Mouse (Mus musculus): ENCODE results near the gene Trmt1. TPM values are rescaled to one million over a fixed set of nuclear protein-coding genes. Genes with fewer than 3 reads are reported as not detected.
A peak's percentile ranks its signal among the peaks of the same experiment; 100 is the strongest.

Gene Trmt1
- total RNA-seq (2021), result 100 to 1,000 TPM; 103 to 106 TPM

DNA sequence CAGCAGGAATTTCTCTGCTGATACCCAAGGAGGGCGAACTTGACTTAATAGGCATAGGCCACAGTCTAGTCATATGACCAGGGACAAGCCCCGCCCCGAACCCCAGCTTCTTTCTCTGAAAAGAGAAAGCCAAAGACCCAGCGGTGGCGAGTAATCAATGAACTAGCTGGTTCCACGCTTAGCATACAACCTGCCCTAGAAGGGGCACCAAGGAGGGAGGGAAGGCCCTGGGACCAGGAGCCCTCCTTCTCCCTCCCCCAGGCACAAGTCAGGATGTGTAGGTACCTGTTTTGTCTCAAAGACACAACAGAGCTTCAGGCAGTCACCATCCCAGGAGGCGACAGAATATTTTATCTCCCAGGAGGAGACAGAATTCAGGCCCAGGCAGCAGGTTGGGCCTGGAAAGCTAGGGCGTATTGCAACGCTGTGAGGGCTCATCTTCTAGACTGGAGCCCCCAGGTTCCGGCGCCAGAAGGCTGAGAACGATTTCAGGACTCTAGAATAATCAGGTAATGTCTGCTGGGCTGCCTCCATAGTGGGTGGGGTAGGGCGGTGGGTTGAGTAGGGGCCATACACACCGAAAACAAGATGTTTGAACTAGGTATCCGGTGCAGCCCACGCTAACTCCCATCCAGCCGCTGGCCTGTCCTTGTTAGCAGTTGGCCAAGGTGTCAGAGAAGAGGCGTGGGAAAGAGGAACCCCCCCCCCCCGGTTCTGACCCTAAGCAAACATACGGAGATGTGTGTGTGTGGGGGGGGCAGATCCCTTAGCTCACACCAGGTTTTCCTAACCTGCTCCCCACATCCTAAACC is at the start of gene Trmt1:
Trmt1 (plus strand) TSS at position 117 of the 812 bp plus-strand sequence.
- no peak for DNase-seq (ENCODE audit: extremely low spot score in 1 of 2, low spot score in 2 of 2)
- intact Hi-C loops (cut with DNase I), result no loop called here

DNA sequence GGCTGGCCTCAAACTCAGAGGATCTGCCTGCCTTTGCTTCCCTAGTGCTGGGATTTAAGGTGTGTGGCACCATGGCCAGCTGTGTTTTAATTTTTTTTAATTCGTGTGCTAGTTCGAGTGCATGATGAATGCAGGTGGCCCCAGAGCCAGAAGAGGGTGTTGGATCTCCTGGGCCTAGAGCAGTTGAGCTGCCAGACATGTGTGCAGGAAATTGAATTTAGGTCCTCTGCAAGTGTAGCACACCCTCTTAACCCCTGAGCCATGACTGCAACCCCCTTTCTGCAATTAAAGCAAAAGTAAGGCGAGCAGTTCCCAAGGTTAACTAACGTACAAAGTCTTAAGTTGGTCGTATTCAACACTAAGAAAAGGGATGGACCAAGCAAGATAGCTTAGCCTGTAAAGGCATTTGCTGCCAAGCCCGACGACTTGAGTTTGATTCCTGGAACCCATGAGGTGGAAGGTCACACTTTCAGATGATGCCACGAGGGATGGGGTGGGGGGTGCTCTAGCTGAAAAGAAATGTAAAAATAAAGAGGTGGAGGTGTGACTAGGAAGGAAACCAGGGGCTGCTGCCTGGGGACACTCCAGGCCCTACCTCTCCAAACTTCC is 48.1 kb upstream of the Trmt1 start:
- intact Hi-C loops (cut with DNase I), result no loop called here
- no peak for DNase-seq (ENCODE audit: extremely low spot score in 1 of 2, low spot score in 2 of 2)

DNA sequence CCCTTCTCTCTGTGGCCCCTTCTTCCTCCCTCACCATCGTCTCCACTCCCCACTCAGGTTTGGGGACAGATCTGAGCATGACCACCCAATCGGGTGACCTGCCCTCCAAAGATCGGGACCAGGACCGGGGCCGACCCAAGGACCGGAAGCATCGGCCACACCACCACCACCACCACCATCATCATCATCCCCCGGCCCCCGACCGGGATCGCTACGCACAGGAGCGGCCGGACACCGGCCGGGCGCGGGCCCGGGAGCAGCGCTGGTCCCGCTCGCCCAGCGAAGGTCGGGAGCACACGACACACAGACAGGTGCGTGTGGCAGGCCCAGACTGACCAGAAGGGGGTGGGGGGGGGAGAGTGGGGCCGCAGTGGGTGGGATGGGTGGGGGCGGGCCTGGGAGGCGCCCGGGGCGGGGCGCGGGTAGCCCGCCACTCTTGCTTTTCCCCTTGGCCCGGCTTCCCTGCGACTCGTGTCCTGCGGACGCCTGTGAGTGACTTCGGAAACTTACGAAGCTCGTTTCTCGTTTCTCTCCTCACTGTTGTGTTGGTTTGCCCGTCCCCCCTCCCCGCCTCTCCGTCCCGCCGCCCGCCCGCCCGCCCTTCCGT is 47.4 kb upstream of the Trmt1 start:
- intact Hi-C loops (cut with DNase I), result no loop called here

DNA sequence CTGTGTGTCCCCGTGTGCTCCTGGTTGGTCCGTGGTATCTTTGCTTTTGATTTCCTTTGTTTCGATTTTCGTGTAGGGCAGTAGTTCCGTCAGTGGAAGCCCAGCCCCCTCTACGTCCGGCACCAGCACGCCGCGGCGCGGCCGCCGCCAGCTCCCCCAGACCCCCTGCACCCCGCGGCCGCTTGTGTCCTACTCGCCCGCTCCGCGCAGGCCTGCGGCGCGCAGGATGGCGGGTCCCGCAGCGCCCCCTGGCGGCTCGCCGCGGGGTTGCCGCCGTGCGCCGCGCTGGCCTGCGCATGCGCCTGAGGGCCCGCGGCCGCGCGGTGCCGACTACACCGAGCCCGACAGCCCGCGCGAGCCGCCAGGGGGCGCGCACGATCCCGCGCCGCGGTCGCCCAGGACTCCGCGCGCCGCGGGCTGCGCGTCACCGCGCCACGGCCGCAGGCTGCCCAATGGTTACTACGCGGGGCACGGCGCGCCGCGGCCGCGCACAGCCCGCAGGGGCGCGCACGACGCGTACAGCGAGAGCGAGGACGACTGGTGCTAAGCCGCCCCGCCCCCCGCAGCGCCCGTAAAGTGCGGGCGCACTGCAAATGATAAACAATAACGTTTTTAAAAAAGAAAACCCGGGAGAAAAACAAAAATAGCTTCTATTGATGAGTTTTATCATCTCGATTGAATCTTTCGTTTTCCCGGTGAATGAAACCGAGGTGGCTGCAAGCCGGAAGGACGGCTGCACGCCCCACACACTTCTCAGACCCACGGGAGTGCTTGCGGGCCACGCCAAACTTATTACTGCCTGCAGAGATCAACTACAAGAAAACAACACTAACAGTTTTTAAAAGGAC is 46.7 kb upstream of the Trmt1 start:
- intact Hi-C loops (cut with DNase I), result loop anchor here (5.0 kb wide), 1 partner anchor 173 kb away; no protein-coding TSS in a partner anchor

More for the DNA sequence above, 47.4 kb upstream of the Trmt1 start:
- DNase-seq (ENCODE audit: extremely low spot score in 1 of 2, low spot score in 2 of 2), result peak in 1 of 2 experiments; percentile 65

DNA sequence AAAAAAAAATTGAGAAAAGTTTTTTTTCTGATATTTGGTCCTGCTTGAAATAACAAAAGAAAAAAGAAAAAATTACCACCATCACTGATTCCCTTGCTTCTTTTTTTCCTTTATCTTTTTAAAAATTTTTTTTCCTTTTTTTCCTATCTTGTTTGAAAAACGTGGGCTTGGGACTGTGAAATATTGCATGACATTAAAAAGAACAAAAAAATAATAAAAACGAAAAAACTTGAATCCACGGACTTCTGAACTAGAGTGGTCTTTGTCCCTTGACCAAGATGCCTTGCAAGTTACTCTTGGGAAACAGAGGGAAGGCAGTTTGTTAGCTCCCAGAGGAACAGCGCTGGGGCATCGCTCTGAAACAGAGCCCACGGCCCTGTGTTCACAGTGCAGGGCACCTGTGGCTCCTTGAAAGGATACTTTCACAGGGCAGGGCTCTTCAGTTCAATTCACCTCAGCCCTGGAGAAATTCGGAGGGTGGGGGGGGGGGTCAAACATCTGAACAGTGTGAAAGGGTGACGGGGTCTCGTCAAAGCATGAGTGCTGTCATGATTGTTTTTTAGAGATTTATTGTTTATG is 46.0 kb upstream of the Trmt1 start:
- DNase-seq (ENCODE audit: extremely low spot score in 1 of 2, low spot score in 2 of 2), result no peak
- intact Hi-C loops (cut with DNase I), result loop anchor here (5.0 kb wide), 1 partner anchor 172 kb away; no protein-coding TSS in a partner anchor

More for the DNA sequence above, 46.7 kb upstream of the Trmt1 start:
- DNase-seq (ENCODE audit: extremely low spot score in 1 of 2, low spot score in 2 of 2), result peak; percentile 86 to 95

DNA sequence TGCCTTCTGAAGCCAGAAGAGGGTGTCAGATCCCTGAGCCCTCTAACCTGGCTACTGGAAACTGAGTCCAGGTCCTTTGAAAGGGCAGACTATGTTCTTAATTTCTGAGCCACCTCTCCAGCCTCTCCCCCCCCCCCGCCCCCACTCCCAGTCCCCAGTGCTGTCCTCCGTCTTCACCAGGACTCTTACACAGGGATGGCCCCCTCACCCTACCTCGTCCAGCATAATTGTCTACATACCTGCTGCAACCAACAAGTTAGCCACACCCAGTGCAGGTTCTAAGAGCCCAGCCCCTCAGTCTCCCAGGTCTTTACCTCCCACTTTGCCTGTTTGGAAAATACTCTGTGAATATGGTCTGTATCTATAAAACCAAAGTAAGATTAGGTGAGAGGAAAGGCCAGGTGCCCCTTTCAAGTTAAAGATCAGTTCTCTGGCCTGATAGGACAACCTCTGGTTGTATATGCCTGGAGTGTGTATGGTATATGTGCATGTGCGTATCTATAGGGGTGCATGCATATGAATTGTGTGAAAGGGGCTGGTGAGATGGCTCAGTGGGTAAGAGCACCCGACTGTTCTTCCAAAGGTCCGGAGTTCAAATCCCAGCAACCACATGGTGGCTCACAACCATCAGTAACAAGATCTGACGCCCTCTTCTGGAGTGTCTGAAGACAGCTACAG is 45.4 kb upstream of the Trmt1 start:
- intact Hi-C loops (cut with DNase I), result loop anchor here (5.0 kb wide), 1 partner anchor 172 kb away; no protein-coding TSS in a partner anchor

DNA sequence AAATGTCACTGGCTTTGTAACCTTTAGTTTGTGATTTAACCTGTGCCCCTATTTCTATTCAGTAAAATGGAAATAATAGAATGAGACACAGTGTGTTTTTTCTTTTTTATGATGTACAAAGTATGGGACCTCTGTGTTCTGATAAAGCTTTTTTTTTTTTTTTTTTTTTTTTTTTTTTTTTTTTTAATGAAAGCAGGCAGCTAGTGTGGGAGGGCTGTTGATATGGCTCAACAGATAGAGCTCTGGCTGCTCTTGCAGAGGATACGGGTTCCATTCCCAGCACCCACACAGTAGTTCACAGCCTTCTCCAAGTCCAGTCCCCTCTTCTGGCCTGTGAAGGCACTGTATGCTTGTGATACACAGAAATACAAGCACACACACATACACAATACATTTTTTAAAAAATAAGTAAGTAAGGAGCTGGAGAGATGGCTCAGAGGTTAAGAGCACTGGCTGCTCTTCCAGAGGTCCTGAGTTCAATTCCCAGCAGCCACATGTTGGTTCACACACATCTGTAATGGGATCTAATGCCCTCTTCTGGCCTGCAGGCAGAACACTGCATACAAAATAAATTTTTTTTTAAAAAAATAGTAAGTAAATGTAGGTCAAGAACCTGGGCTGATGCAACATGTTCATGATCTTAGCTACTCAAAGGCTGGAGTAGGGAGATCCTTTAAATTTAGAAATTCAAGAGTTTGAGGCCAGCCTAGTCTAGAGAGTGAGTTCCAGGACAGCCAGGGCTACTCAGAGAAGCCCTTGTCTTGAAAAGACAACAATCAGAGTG is 44.3 kb upstream of the Trmt1 start:
- intact Hi-C loops (cut with DNase I), result loop anchor here (5.0 kb wide), 1 partner anchor 171 kb away; no protein-coding TSS in a partner anchor
- no peak for DNase-seq (ENCODE audit: extremely low spot score in 1 of 2, low spot score in 2 of 2)

More for the DNA sequence above, 45.4 kb upstream of the Trmt1 start:
- no peak for DNase-seq (ENCODE audit: extremely low spot score in 1 of 2, low spot score in 2 of 2)

DNA sequence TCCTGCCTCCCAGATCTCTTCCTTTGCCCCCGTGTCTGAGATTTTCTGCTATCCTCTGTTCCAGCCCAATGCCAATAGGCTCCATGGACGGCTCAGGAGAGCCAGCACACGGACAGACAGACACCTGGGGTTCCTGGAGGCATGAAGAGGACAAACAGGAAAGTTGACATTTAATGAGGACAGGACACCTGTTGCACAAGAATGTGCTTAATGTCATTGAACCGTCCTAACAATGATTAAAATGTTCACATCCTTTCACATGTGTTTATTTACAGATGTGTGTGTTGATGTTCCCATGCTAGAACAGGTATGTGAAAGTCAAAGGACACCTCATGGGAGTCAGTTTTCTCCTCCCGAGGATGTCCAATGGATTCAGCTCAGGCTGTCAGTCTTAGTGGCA is 43.1 kb upstream of the Trmt1 start:
- DNase-seq (ENCODE audit: extremely low spot score in 1 of 2, low spot score in 2 of 2), result no peak
- intact Hi-C loops (cut with DNase I), result loop anchor here (5.0 kb wide), 1 partner anchor 169 kb away; no protein-coding TSS in a partner anchor

DNA sequence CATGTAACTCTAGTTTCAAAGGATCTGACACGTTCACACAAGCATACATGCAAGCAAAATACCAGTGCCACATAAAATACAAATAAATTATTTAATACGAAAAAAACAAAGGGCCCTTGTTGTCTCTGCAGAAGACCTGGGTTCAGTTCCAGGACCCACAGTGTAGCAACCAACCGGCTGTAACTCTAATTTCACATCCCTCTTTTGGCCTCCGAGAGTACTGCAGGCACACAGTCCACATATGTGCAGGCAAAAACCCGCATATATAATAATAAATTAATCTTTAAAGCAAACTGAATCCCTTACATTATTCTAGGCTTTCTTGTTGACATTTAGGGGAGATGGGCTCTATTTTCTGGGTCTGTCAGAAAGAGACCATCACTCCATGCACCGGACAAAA is 39.3 kb upstream of the Trmt1 start:
- no peak for DNase-seq (ENCODE audit: extremely low spot score in 1 of 2, low spot score in 2 of 2)
- intact Hi-C loops (cut with DNase I), result no loop called here

DNA sequence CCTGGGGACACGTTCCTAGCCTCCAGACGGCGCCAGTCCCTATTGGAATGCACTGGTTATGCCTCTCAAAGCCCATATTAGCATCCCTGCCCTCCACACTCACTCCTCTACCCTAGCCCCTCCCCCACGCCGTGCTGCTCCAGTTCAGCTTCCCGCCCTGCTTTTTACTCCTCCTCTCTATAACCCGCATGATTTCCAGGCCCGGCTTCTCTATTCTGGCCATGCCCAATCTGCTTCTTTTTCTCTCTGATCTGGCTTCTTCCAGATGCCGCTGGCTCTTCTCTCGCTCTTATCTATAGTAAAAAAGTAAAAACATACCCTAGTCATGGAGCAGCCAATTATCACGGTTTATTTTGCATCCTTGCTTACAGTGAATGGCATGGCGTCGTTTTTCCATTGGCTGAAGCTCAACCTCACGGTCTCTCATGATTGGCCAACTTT is 38.6 kb upstream of the Trmt1 start:
- intact Hi-C loops (cut with DNase I), result no loop called here
- peak in 1 of 2 experiments; percentile 51 for DNase-seq (ENCODE audit: extremely low spot score in 1 of 2, low spot score in 2 of 2)

DNA sequence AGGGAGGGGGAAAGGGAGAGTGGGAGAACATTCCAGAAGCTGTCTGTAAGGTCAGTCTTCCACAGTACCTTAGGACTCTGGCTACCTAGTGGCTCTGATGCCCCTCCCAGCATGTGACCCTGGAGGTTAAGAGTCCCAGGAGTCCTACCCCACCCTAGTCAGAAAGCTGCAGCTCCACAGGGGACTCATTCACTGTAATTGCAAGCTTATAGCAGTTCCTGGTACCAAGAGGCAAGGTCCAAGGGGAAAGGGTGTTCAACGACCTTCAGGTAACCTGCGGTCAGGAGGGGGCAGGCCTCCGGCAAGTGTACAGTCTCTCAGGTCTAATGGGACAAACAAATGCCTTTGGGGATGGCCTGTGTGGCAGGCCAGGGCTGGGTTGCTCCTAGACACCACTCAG is 35.9 kb upstream of the Trmt1 start:
- DNase-seq (ENCODE audit: extremely low spot score in 1 of 2, low spot score in 2 of 2), result no peak
- intact Hi-C loops (cut with DNase I), result no loop called here

DNA sequence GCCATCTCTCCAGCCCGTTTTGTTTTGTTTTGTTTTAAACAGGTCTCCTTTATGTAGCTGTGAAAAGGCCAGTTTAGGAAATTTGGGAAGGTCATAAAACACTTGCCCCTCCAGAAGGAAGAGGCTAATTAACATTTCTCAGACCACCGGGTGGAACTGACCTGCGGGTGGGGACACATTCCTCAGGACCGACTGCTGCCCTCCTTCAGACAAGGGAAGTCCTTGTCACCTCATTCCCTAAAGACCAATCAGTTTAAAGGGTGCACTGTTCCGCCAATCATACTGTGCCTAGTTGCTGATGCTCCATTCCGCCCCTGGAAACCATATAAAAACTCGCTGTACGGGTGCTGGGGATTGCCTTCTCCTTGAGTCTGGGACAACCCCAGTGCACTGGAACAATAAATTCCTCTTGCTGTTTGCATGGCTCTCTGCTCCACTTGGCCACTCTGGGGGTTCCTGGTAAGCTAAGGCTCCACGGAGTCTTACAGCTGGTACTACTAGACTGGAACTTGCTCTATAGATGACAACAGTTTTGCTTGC is 32.9 kb upstream of the Trmt1 start:
- intact Hi-C loops (cut with DNase I), result no loop called here

DNA sequence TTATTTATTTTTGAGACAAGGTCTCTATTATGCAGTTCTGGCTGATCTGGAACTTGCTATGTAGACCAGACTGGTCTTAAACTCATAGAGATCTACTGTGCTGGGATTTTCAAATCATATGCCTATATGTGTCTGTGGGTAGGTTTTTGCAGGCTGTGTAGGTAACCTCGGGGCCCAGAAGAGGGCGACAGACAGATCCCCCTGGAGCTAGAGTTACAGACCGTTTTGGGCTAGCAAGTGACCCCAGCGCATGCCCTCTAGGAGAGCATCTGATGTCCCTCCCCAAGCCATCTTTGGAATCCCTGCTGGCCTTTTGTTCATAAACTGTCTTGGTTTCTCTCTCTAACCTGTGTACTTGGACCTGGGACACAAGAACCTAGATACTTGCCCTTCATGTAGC is 31.5 kb upstream of the Trmt1 start:
- no peak for DNase-seq (ENCODE audit: extremely low spot score in 1 of 2, low spot score in 2 of 2)
- intact Hi-C loops (cut with DNase I), result no loop called here

More for the DNA sequence above, 32.9 kb upstream of the Trmt1 start:
- DNase-seq (ENCODE audit: extremely low spot score in 1 of 2, low spot score in 2 of 2), result no peak

DNA sequence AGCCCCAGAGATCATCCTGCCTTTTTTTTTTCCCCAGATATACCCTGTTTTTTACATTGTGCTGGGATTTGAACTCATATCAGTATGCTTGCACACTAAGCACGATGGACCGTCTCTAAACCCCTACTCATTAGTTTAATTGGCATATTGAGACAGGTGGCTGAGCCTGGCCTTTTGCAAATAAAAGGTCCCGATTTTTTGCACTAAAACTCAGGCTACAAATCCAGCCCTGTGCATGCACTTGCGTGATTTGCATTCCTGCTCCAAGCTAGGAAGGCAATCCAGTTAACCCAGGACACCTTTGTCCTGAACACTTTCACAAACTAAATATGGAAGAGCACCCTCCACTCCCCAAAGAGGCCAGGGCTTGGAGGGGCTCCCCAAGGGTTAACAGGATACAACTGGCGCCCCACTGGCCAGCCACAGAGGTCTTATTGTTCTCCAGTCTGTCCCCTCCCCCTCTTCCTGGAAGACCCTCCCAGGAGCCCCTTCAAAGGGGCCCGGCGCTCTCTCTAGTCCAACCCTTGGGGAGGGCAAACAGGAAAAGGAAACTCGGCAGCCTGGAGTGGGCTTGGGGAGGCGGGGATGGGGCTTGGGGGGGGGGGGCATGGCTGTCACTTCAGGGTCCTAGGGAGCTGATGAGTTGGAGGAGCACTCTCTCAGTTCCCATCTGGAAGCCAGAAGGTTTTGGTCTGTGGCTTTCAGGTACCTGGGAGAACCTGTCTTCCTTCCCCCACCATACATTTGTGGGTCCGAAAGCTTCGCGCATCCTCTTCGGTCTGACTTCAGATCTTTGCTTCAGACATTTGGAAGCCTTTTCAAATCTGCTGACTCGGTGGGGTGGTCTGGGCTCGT is 30.5 kb upstream of the Trmt1 start:
- intact Hi-C loops (cut with DNase I), result no loop called here
- DNase-seq (ENCODE audit: extremely low spot score in 1 of 2, low spot score in 2 of 2), result peak in 1 of 2 experiments; percentile 83

DNA sequence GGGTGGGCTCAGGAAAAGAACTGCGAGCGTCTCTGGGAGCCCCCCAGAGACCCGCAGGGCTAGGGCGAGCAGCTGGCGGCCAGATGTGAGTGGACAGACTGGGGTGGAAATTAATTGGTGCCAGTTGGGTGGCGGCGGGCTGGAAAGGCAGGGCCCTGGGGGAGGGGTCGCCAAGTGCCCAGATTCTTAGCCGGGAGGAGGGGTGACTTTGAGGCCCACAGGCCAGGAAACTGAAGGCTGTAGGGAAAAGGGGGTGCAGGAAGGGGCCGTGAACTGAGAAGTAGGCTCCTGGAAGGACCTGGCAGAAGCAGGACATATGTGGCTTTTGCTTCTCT is 29.9 kb upstream of the Trmt1 start:
- intact Hi-C loops (cut with DNase I), result no loop called here

DNA sequence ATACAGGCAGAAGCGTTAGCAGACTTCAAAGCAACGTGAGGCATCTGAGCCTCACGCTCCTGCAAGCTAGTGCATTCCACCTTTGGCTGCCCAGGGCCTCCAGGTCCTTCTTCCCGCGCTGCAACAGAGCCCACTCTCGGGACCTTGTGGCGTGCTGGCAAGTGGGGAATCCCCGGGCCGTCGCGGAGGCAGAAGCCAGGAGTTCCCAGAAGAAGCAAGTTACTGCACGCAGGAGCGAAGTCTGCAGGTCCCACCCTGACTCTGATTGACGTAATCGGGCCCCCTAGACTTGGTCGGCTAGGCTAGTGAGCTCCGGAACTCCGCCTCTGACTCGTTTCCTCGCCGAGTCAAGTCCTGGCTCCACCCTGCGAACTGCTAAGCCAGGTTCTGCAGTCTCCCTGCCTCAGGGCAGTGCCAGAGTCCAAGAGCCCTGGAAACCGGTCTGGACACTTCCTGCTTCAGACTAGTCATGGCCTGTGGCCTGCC is 29.4 kb upstream of the Trmt1 start:
- peak in 1 of 2 experiments; percentile 90 for DNase-seq (ENCODE audit: extremely low spot score in 1 of 2, low spot score in 2 of 2)
- intact Hi-C loops (cut with DNase I), result no loop called here

More for the DNA sequence above, 29.9 kb upstream of the Trmt1 start:
- peak in 1 of 2 experiments; percentile 46 for DNase-seq (ENCODE audit: extremely low spot score in 1 of 2, low spot score in 2 of 2)
